Mouse (Mus musculus): ENCODE measurements at regions not wholly inside any gene's neighbourhood (a gene's known extent, or its start where the extent isn't known, plus 50 kb on each side); places are given as distances from the start of the nearest gene placed in this dataset.

DNA sequence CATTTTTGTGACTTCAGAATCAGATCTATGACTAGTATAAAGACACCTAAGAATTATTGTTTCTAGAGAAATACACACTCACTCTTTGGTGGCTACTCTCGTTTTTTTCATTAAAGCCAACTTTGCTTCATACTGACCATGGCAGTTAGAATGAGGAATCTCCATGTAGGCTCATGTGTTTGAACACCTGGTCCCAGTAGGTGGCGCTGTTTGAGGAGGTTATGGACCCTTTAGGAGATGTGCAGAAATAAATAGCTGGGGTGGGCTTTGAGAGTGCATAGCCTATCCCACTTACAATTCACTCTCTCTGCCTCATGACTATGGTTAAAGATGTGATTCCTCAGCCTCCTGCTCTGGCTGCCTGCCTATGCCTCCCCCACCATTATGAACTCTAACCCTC is 85.8 kb upstream of the D7Ertd443e start:
- TF ChIP-seq MAX (IDR thresholded peaks at IDR 0.05) (no peak), USF1 (IDR thresholded peaks at IDR 0.05; ENCODE audit: low read depth) (no peak)
